Mouse (Mus musculus) CH12.LX (cell line): ENCODE data around the gene Ubxn10.

ENCODE experiments used
- CTCF ChIP-seq, 2 experiments: IDR thresholded peaks in 1 of 2; conservative IDR thresholded peaks in 1 of 2; 2 replicates each; pipeline ENCODE4 v1.5.1; 2011 to 2012; ENCODE audit warnings: low read depth in 2 of 2, low read length in 2 of 2, improper control_type of control experiment in 1 of 2, inconsistent platforms in 1 of 2, mild to moderate bottlenecking in 1 of 2, moderate library complexity in 1 of 2
- E2F4 ChIP-seq: IDR thresholded peaks from 2 replicates; pipeline ENCODE4 v1.6.1; 2011; ENCODE audit warnings: low read depth, low read length, improper control_type of control experiment; ENCODE audit not compliant: insufficient replicate concordance
- EP300 ChIP-seq: IDR thresholded peaks from 2 replicates; pipeline ENCODE4 v1.6.1; 2011; ENCODE audit warnings: low read length, improper control_type of control experiment
- HCFC1 ChIP-seq: IDR thresholded peaks from 2 replicates; pipeline ENCODE4 v1.6.1; 2012; ENCODE audit warnings: low read depth, mild to moderate bottlenecking, inconsistent platforms, low read length, improper control_type of control experiment
- JUN ChIP-seq: IDR thresholded peaks from 2 replicates; pipeline ENCODE4 v1.6.1; 2011; ENCODE audit warnings: low read depth, mild to moderate bottlenecking, low read length, improper control_type of control experiment, moderate library complexity; ENCODE audit not compliant: insufficient read depth
- JUND ChIP-seq: conservative IDR thresholded peaks from 2 replicates; pipeline ENCODE4 v1.6.1; 2011; ENCODE audit warnings: low read depth, low read length, improper control_type of control experiment
- MXI1 ChIP-seq: IDR thresholded peaks from 2 replicates; pipeline ENCODE4 v1.6.1; 2011; ENCODE audit warnings: mild to moderate bottlenecking, low read depth, low read length, improper control_type of control experiment
- NELFE ChIP-seq: IDR thresholded peaks from 2 replicates; pipeline ENCODE4 v1.6.1; 2011; ENCODE audit warnings: low read depth, low read length, improper control_type of control experiment
- POLR2A ChIP-seq: IDR thresholded peaks from 2 replicates; pipeline ENCODE4 v1.6.1; 2011; ENCODE audit warnings: low read depth, mild to moderate bottlenecking, improper control_type of control experiment, low read length
- POLR2AphosphoS2 ChIP-seq: IDR thresholded peaks from 2 replicates; pipeline ENCODE4 v1.6.1; 2011; ENCODE audit warnings: low read depth, low read length, improper control_type of control experiment
- RCOR1 ChIP-seq: conservative IDR thresholded peaks from 2 replicates; pipeline ENCODE4 v1.6.1; 2012; ENCODE audit warnings: low read depth, mild to moderate bottlenecking, inconsistent platforms, low read length, improper control_type of control experiment
- ZC3H11A ChIP-seq: IDR thresholded peaks from 2 replicates; pipeline ENCODE4 v1.6.1; 2012; ENCODE audit warnings: low read depth, mild to moderate bottlenecking, inconsistent platforms, low read length, improper control_type of control experiment
- ZKSCAN1 ChIP-seq: IDR thresholded peaks from 2 replicates; pipeline ENCODE4 v1.6.1; 2012; ENCODE audit warnings: low read depth, inconsistent platforms, low read length, improper control_type of control experiment, borderline replicate concordance
- ZMIZ1 ChIP-seq: IDR thresholded peaks from 2 replicates; pipeline ENCODE4 v1.6.1; 2012; ENCODE audit warnings: low read depth, mild to moderate bottlenecking, inconsistent platforms, low read length, improper control_type of control experiment

- no peak for TF ChIP-seq POLR2A
- TF ChIP-seq POLR2AphosphoS2 = no peak
- no peak for TF ChIP-seq CTCF (conservative IDR thresholded peaks at IDR 0.05 in 1 of 2, IDR thresholded peaks at IDR 0.05 in 1 of 2; ENCODE audit: low read depth in 2 of 2, low read length in 2 of 2)
- no peak for TF ChIP-seq HCFC1
- TF ChIP-seq NELFE = no peak
- no peak for TF ChIP-seq MXI1
- TF ChIP-seq ZMIZ1 = no peak
- TF ChIP-seq RCOR1 = no peak
- no peak for TF ChIP-seq JUND
- no peak for TF ChIP-seq ZC3H11A
- no peak for TF ChIP-seq E2F4
- TF ChIP-seq EP300 = no peak
- TF ChIP-seq JUN = no peak
- TF ChIP-seq ZKSCAN1 = no peak
These were observed 27.0 kb downstream of the Ubxn10 start for GRCm38 (mm10) chr4:138709944-138710343.
